Mouse (Mus musculus): ENCODE results near the gene Rnf182. TPM values are rescaled to one million over a fixed set of nuclear protein-coding genes. Genes with fewer than 3 reads are reported as not detected.
A peak's percentile ranks its signal among the peaks of the same experiment; 100 is the strongest.

Gene Rnf182
- 2.4 and 3.3 TPM in 2 replicates for polyA plus RNA-seq (2012; ENCODE audit: insufficient read depth, insufficient read length, missing spikeins)

GRCm38 (mm10) chr13:43615577-43616254 is at the start of gene Rnf182:
Rnf182 (plus strand) TSS chr13:43615710.
- Histone ChIP-seq H3K4me3 (ENCODE audit: insufficient read depth, low read depth, low read length) (peak within 1 kb of the TSS; percentile 85), H3K4me1 (ENCODE audit: control insufficient read depth, insufficient read depth, insufficient read length, low read length) (no peaks in the 10 kb centered on the region; the same call in 1 of the 2 replicates), H3K27ac (replicated peaks; ENCODE audit: low read depth, low read length) (peak within 1 kb of the TSS; percentile 80; the same call in 1 of the 2 replicates)

- H3K4me1 ChIP-seq (ENCODE audit: control insufficient read depth, insufficient read depth, insufficient read length, low read length): no peaks in the 10 kb centered on the region
- no peak overlapping the region for H3K4me3 ChIP-seq (ENCODE audit: insufficient read depth, low read depth, low read length)
- H3K27ac ChIP-seq (replicated peaks; ENCODE audit: low read depth, low read length): no peak overlapping the region
Measured at GRCm38 (mm10) chr13:43566184-43566583, 49.3 kb upstream of the Rnf182 start.

- Histone ChIP-seq H3K27ac (replicated peaks; ENCODE audit: low read depth, low read length) (no peak overlapping the region), H3K4me1 (ENCODE audit: control insufficient read depth, insufficient read depth, insufficient read length, low read length) (no peaks in the 10 kb centered on the region), H3K4me3 (ENCODE audit: insufficient read depth, low read depth, low read length) (no peak overlapping the region)
Measured at GRCm38 (mm10) chr13:43567141-43567891, 48.2 kb upstream of the Rnf182 start.

- Histone ChIP-seq H3K27ac (replicated peaks; ENCODE audit: low read depth, low read length) (no peak overlapping the region), H3K4me1 (ENCODE audit: control insufficient read depth, insufficient read depth, insufficient read length, low read length) (no peaks in the 10 kb centered on the region), H3K4me3 (ENCODE audit: insufficient read depth, low read depth, low read length) (no peak overlapping the region)
Measured at GRCm38 (mm10) chr13:43573979-43574378, 41.5 kb upstream of the Rnf182 start.

- Histone ChIP-seq H3K4me1 (ENCODE audit: control insufficient read depth, insufficient read depth, insufficient read length, low read length) (no peaks in the 10 kb centered on the region), H3K4me3 (ENCODE audit: insufficient read depth, low read depth, low read length) (no peak overlapping the region), H3K27ac (replicated peaks; ENCODE audit: low read depth, low read length) (no peak overlapping the region)
Measured at GRCm38 (mm10) chr13:43575431-43575830, 40.1 kb upstream of the Rnf182 start.

- H3K4me3 ChIP-seq (ENCODE audit: insufficient read depth, low read depth, low read length): no peak overlapping the region
- no peaks in the 10 kb centered on the region for H3K4me1 ChIP-seq (ENCODE audit: control insufficient read depth, insufficient read depth, insufficient read length, low read length)
- no peak overlapping the region for H3K27ac ChIP-seq (replicated peaks; ENCODE audit: low read depth, low read length)
Measured at GRCm38 (mm10) chr13:43577254-43577653, 38.3 kb upstream of the Rnf182 start.

GRCm38 (mm10) chr13:43577766-43578165 is 37.7 kb upstream of the Rnf182 start:
- Histone ChIP-seq H3K4me1 (ENCODE audit: control insufficient read depth, insufficient read depth, insufficient read length, low read length) (no peaks in the 10 kb centered on the region), H3K27ac (replicated peaks; ENCODE audit: low read depth, low read length) (no peak overlapping the region), H3K4me3 (ENCODE audit: insufficient read depth, low read depth, low read length) (no peak overlapping the region)

GRCm38 (mm10) chr13:43579740-43580139 is 35.8 kb upstream of the Rnf182 start:
- Histone ChIP-seq H3K4me3 (ENCODE audit: insufficient read depth, low read depth, low read length) (no peak overlapping the region), H3K27ac (replicated peaks; ENCODE audit: low read depth, low read length) (no peak overlapping the region), H3K4me1 (ENCODE audit: control insufficient read depth, insufficient read depth, insufficient read length, low read length) (no peaks in the 10 kb centered on the region)

- H3K27ac ChIP-seq (replicated peaks; ENCODE audit: low read depth, low read length): no peak overlapping the region
- no peaks in the 10 kb centered on the region for H3K4me1 ChIP-seq (ENCODE audit: control insufficient read depth, insufficient read depth, insufficient read length, low read length)
- H3K4me3 ChIP-seq (ENCODE audit: insufficient read depth, low read depth, low read length): no peak overlapping the region
Measured at GRCm38 (mm10) chr13:43580661-43581060, 34.8 kb upstream of the Rnf182 start.

GRCm38 (mm10) chr13:43582961-43583360 is 32.5 kb upstream of the Rnf182 start:
- no peak overlapping the region for H3K27ac ChIP-seq (replicated peaks; ENCODE audit: low read depth, low read length)
- H3K4me3 ChIP-seq (ENCODE audit: insufficient read depth, low read depth, low read length): no peak overlapping the region

GRCm38 (mm10) chr13:43583504-43583903 is 32.0 kb upstream of the Rnf182 start:
- Histone ChIP-seq H3K4me1 (ENCODE audit: control insufficient read depth, insufficient read depth, insufficient read length, low read length) (no peaks in the 10 kb centered on the region), H3K4me3 (ENCODE audit: insufficient read depth, low read depth, low read length) (no peak overlapping the region), H3K27ac (replicated peaks; ENCODE audit: low read depth, low read length) (no peak overlapping the region)

More at GRCm38 (mm10) chr13:43582961-43583360, 32.5 kb upstream of the Rnf182 start:
- no peaks in the 10 kb centered on the region for H3K4me1 ChIP-seq (ENCODE audit: control insufficient read depth, insufficient read depth, insufficient read length, low read length)

- Histone ChIP-seq H3K4me1 (ENCODE audit: control insufficient read depth, insufficient read depth, insufficient read length, low read length) (no peaks in the 10 kb centered on the region), H3K4me3 (ENCODE audit: insufficient read depth, low read depth, low read length) (no peak overlapping the region), H3K27ac (replicated peaks; ENCODE audit: low read depth, low read length) (no peak overlapping the region)
Measured at GRCm38 (mm10) chr13:43585335-43585734, 30.2 kb upstream of the Rnf182 start.

GRCm38 (mm10) chr13:43586966-43587365 is 28.5 kb upstream of the Rnf182 start:
- Histone ChIP-seq H3K4me1 (ENCODE audit: control insufficient read depth, insufficient read depth, insufficient read length, low read length) (no peaks in the 10 kb centered on the region), H3K4me3 (ENCODE audit: insufficient read depth, low read depth, low read length) (no peak overlapping the region), H3K27ac (replicated peaks; ENCODE audit: low read depth, low read length) (no peak overlapping the region)

GRCm38 (mm10) chr13:43587844-43588840 is 27.4 kb upstream of the Rnf182 start:
- no peaks in the 10 kb centered on the region for H3K4me1 ChIP-seq (ENCODE audit: control insufficient read depth, insufficient read depth, insufficient read length, low read length)
- no peak overlapping the region for H3K27ac ChIP-seq (replicated peaks; ENCODE audit: low read depth, low read length)
- no peak overlapping the region for H3K4me3 ChIP-seq (ENCODE audit: insufficient read depth, low read depth, low read length)
